Mouse (Mus musculus) common myeloid progenitor, adult 5-6 weeks (primary cell): ENCODE measurements at regions not wholly inside any gene's neighbourhood (a gene's known extent, or its start where the extent isn't known, plus 50 kb on each side); places are given as distances from the start of the nearest gene placed in this dataset.

Source experiments
- ATAC-seq: replicated peaks from 2 replicates; pipeline ENCODE4 v1.8.0; 2016; ENCODE audit warnings: low read depth, mild to moderate bottlenecking, moderate TSS enrichment, inconsistent platforms; ENCODE audit not compliant: poor library complexity, severe bottlenecking

DNA sequence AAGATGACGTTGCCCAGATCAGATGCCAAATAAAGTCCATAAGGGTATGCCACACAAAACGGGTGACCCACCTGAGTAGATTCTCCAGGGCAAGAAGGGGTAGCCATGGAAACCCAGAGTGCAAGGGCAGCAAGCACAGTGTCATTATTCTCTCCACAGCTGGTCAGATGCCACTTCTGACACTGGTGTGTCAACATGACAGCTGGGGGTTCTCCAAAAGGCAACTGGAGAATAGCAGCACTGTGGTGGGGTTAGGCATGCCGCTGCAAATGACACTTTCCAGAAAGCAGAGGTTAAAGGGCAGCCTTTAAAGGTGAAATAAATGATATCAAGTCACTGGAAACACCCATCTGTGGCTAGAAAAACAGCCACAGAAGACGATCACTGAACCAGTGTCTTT lies 70.8 kb upstream of the Thbs2 start:
- ATAC-seq, result no peak

DNA sequence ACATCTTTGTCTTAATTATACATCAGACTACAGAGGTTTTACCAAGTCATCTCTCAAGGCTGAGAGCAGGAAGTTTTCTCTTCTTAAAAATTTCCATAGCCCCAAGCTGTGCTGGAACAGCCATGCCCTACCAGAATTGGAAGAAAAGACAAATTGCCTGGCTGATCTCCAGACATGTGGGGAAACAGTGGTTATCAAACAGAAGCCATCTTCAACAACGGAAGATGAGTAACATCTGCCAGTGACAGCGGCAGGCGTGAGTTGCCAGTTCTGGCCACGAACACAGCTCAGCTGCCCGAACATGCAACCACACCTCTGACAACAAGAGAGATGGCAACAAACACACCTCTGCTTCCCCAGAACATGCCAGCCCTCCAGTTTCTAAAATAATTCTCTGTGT lies 59.1 kb upstream of the Thbs2 start:
- ATAC-seq, result 0 out of 2 replicates have a peak, but pooled peaks have one; percentile 29

DNA sequence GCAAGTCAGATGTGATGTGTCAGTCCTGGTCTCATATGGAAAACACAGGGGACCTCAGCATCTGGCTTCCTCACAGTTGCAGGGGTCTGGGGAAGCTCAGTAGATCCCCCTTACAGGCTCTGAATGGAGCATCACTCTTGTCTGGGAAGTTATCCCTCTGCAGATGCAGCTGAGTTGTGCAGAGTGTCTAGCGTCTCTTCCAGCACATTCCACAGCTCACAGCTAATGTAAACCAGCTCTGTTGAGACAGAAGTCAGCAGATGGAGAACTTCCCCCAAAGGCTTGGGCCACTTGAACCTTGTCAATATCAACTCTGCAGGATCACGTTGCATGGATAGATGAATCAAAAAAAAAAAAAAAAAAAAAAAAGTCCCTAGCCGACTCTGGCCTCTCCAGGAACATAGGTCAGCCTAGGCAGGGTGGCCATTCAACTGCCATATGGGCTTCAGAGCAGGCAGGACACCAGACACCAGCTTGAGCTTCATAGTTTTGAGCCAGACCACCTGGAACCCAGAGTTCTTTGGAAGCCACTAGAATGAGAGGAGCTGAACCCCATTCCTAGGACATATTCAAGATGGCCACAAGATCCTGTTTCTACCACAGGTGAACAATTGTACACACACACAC lies 56.6 kb upstream of the Thbs2 start:
- ATAC-seq, result no peak

DNA sequence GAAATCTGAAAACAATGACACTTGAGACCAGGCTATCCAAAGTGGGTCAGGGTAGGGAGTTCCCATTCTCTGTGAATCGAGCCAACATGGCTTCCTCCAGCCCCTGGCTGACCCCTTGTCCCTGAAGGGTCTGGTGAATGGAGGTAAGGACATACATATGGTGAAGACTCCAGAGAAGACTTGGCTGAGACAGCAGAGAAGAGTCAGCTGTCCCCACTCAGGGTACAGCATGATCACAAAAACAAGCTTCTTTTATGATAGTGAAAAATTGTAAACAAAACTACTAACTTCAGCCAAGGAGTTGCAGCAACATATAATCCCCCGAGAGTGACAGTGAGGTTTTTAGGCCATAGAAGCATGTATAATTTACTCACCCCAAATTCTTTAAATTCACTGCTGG lies 55.2 kb upstream of the Thbs2 start:
- ATAC-seq, result no peak

- no peak for ATAC-seq
These were observed 53.3 kb upstream of the Thbs2 start for GRCm38 (mm10) chr17:14747255-14747869.

GRCm38 (mm10) chr17:14745512-14745911 lies 51.5 kb upstream of the Thbs2 start:
- ATAC-seq, result no peak

DNA sequence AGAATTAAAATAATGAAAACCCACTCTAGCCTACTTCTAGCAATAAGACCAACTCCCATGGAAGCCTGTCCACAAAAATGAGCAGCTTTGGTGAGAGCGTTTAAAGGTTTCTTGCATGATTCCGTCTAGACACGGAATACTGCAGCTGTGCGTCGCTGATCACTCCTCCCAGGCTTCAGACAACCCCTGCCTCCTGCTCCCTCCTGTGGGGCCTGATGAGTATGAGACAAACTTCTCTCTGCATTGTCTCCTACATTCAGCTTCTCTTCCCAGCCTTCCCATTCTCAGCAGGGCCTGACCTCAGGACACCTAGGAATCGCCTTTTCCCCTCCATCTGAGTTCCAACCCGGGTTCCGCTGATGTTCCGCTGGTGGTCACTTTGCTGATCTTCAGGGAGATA lies 50.0 kb upstream of the Thbs2 start:
- no peak for ATAC-seq
